Mouse (Mus musculus) MEL (cell line): ENCODE results near the gene Rom1. TPM values are rescaled to one million over a fixed set of nuclear protein-coding genes. Genes with fewer than 3 reads are reported as not detected.

Experiments
- DNase-seq: peaks from one replicate; pipeline ENCODE4 v3.0.0; 2011; ENCODE audit warnings: low read depth, low spot score
- H3K27ac ChIP-seq: 2 replicates; pipeline ENCODE4 v1.5.1; 2012; ENCODE audit warnings: low read depth, mild to moderate bottlenecking, control low read depth, low read length, moderate library complexity; ENCODE audit not compliant: control insufficient read depth
- H3K27me3 ChIP-seq, 2 experiments: fragments of 150-350 bp in 1 of 2; sonication (generic) in 1 of 2; 2 replicates each; pipeline ENCODE4 v1.6.1; 2012; ENCODE audit warnings: low read length in 2 of 2, mild to moderate bottlenecking in 2 of 2, improper control_type of control experiment in 1 of 2, moderate library complexity in 1 of 2; ENCODE audit not compliant: insufficient read depth in 2 of 2, control insufficient read depth in 1 of 2
- H3K36me3 ChIP-seq, 2 experiments: 2 replicates each; pipeline ENCODE4 v1.6.1; 2012 to 2014; ENCODE audit warnings: low read length in 2 of 2, improper control_type of control experiment in 1 of 2, inconsistent platforms in 1 of 2, mild to moderate bottlenecking in 1 of 2; ENCODE audit not compliant: insufficient read depth in 2 of 2, control insufficient read depth in 1 of 2
- H3K4me1 ChIP-seq, 2 experiments: fragments of 150-350 bp in 1 of 2; sonication (generic) in 1 of 2; 2 replicates each; pipeline ENCODE4 v1.6.1; 2012; ENCODE audit warnings: low read length in 2 of 2, improper control_type of control experiment in 1 of 2, mild to moderate bottlenecking in 1 of 2; ENCODE audit not compliant: insufficient read depth in 2 of 2, control insufficient read depth in 1 of 2
- H3K4me3 ChIP-seq, 2 experiments: fragments of 150-350 bp in 1 of 2; sonication (generic) in 1 of 2; 2 replicates each; pipeline ENCODE4 v1.5.1; 2012; ENCODE audit warnings: low read depth in 2 of 2, low read length in 2 of 2, mild to moderate bottlenecking in 2 of 2, moderate library complexity in 2 of 2, control low read depth in 1 of 2, improper control_type of control experiment in 1 of 2; ENCODE audit not compliant: control insufficient read depth in 1 of 2, insufficient read depth in 1 of 2
- H3K79me2 ChIP-seq: 2 replicates; pipeline ENCODE4 v1.6.1; 2012; ENCODE audit warnings: mild to moderate bottlenecking, low read length, moderate library complexity; ENCODE audit not compliant: control insufficient read depth, poor library complexity, insufficient read depth
- H3K9ac ChIP-seq: 2 replicates; pipeline ENCODE4 v1.6.1; 2012; ENCODE audit warnings: low read depth, mild to moderate bottlenecking, control low read depth, low read length, moderate library complexity; ENCODE audit not compliant: control insufficient read depth, poor library complexity, severe bottlenecking
- H3K9me3 ChIP-seq: fragments of 150-350 bp; sonication (generic); replicated peaks from 2 replicates; pipeline ENCODE4 v1.6.1; 2012; ENCODE audit warnings: mild to moderate bottlenecking, low read length, improper control_type of control experiment, moderate library complexity; ENCODE audit not compliant: insufficient read depth
- BHLHE40 ChIP-seq: IDR thresholded peaks from 2 replicates; pipeline ENCODE4 v1.6.1; 2012; ENCODE audit warnings: low read depth, mild to moderate bottlenecking, inconsistent platforms, low read length, improper control_type of control experiment, borderline replicate concordance
- CHD1 ChIP-seq: IDR thresholded peaks from 2 replicates; pipeline ENCODE4 v1.6.1; 2012; ENCODE audit warnings: low read depth, mild to moderate bottlenecking, inconsistent platforms, low read length, improper control_type of control experiment
- CHD2 ChIP-seq: IDR thresholded peaks from 2 replicates; pipeline ENCODE4 v1.6.1; 2011; ENCODE audit warnings: low read length, improper control_type of control experiment
- CTCF ChIP-seq, 3 experiments: IDR thresholded peaks in 2 of 3; conservative IDR thresholded peaks in 1 of 3; 2 replicates each; pipeline ENCODE4 v1.5.1; 2011 to 2012; ENCODE audit warnings: low read length in 3 of 3, low read depth in 2 of 3, mild to moderate bottlenecking in 2 of 3, improper control_type of control experiment in 1 of 3, inconsistent platforms in 1 of 3, mixed read lengths in 1 of 3, moderate library complexity in 1 of 3; ENCODE audit not compliant: control insufficient read depth in 1 of 3, insufficient read depth in 1 of 3, poor library complexity in 1 of 3, severe bottlenecking in 1 of 3
- E2F4 ChIP-seq: IDR thresholded peaks from 2 replicates; pipeline ENCODE4 v1.6.1; 2011; ENCODE audit warnings: low read depth, low read length, improper control_type of control experiment, borderline replicate concordance
- ELF1 ChIP-seq: IDR thresholded peaks from 2 replicates; pipeline ENCODE4 v1.6.1; 2014; ENCODE audit warnings: low read depth, mild to moderate bottlenecking, inconsistent platforms, low read length, improper control_type of control experiment, moderate library complexity
- ETS1 ChIP-seq: IDR thresholded peaks from 2 replicates; pipeline ENCODE4 v1.6.1; 2012; ENCODE audit warnings: low read depth, mild to moderate bottlenecking, inconsistent platforms, low read length, improper control_type of control experiment, moderate library complexity
- GABPA ChIP-seq: IDR thresholded peaks from 2 replicates; pipeline ENCODE4 v1.6.1; 2012; ENCODE audit warnings: low read depth, mild to moderate bottlenecking, inconsistent platforms, low read length, improper control_type of control experiment, moderate library complexity
- HCFC1 ChIP-seq: IDR thresholded peaks from 2 replicates; pipeline ENCODE4 v1.6.1; 2012; ENCODE audit warnings: low read depth, mild to moderate bottlenecking, inconsistent platforms, low read length, improper control_type of control experiment, moderate library complexity
- JUND ChIP-seq: IDR thresholded peaks from 2 replicates; pipeline ENCODE4 v1.6.1; 2011; ENCODE audit warnings: low read depth, mild to moderate bottlenecking, improper control_type of control experiment, low read length
- KAT2A ChIP-seq: conservative IDR thresholded peaks from 2 replicates; pipeline ENCODE4 v1.6.1; 2012; ENCODE audit warnings: low read depth, low read length, improper control_type of control experiment, inconsistent platforms
- MAX ChIP-seq: IDR thresholded peaks from 2 replicates; pipeline ENCODE4 v1.6.1; 2011; ENCODE audit warnings: low read length, improper control_type of control experiment
- MXI1 ChIP-seq: IDR thresholded peaks from 2 replicates; pipeline ENCODE4 v1.6.1; 2011; ENCODE audit warnings: mild to moderate bottlenecking, low read depth, low read length, improper control_type of control experiment
- MYB ChIP-seq: IDR thresholded peaks from 2 replicates; pipeline ENCODE4 v1.6.1; 2011; ENCODE audit warnings: mild to moderate bottlenecking, low read depth, low read length, improper control_type of control experiment
- MYC ChIP-seq: IDR thresholded peaks from 2 replicates; pipeline ENCODE4 v1.6.1; 2011; ENCODE audit warnings: low read depth, mild to moderate bottlenecking, low read length, improper control_type of control experiment, moderate library complexity
- NELFE ChIP-seq: IDR thresholded peaks from 2 replicates; pipeline ENCODE4 v1.6.1; 2011; ENCODE audit warnings: low read depth, low read length, improper control_type of control experiment
- NRF1 ChIP-seq: IDR thresholded peaks from 2 replicates; pipeline ENCODE4 v1.6.1; 2014; ENCODE audit warnings: low read depth, mild to moderate bottlenecking, inconsistent platforms, low read length, improper control_type of control experiment, moderate library complexity; ENCODE audit not compliant: poor library complexity, insufficient read depth, severe bottlenecking
- POLR2A ChIP-seq, 2 experiments: IDR thresholded peaks; 2 replicates each; pipeline ENCODE4 v1.6.1; 2011 to 2012; ENCODE audit warnings: low read length in 2 of 2, mild to moderate bottlenecking in 2 of 2, control low read depth in 1 of 2, improper control_type of control experiment in 1 of 2, low read depth in 1 of 2, moderate library complexity in 1 of 2; ENCODE audit not compliant: control insufficient read depth in 1 of 2, insufficient read depth in 1 of 2, poor library complexity in 1 of 2
- POLR2AphosphoS2 ChIP-seq: IDR thresholded peaks from 2 replicates; pipeline ENCODE4 v1.6.1; 2011; ENCODE audit warnings: low read length, improper control_type of control experiment
- POLR2AphosphoS5 ChIP-seq: IDR thresholded peaks from 2 replicates; pipeline ENCODE4 v1.6.1; 2012; ENCODE audit warnings: low read depth, borderline replicate concordance, mild to moderate bottlenecking, inconsistent platforms, low read length, moderate library complexity, mixed read lengths
- SIN3A ChIP-seq: IDR thresholded peaks from 2 replicates; pipeline ENCODE4 v1.6.1; 2012; ENCODE audit warnings: low read length, improper control_type of control experiment, inconsistent platforms
- SMC3 ChIP-seq: IDR thresholded peaks from 2 replicates; pipeline ENCODE4 v1.6.1; 2011; ENCODE audit warnings: low read depth, low read length, improper control_type of control experiment
- TAL1 ChIP-seq: IDR thresholded peaks from 2 replicates; pipeline ENCODE4 v1.6.1; 2012; ENCODE audit warnings: mild to moderate bottlenecking, inconsistent platforms, low read length, moderate library complexity, mixed read lengths
- TBP ChIP-seq: IDR thresholded peaks from 2 replicates; pipeline ENCODE4 v1.8.0; 2011; ENCODE audit warnings: low read depth, low read length, improper control_type of control experiment
- TCF12 ChIP-seq: IDR thresholded peaks from 2 replicates; pipeline ENCODE4 v1.6.1; 2014; ENCODE audit warnings: low read depth, mild to moderate bottlenecking, inconsistent platforms, low read length, improper control_type of control experiment, moderate library complexity
- USF1 ChIP-seq: IDR thresholded peaks from 2 replicates; pipeline ENCODE4 v1.6.1; 2014; ENCODE audit warnings: low read depth, mild to moderate bottlenecking, inconsistent platforms, low read length, improper control_type of control experiment, moderate library complexity
- ZKSCAN1 ChIP-seq: IDR thresholded peaks from 2 replicates; pipeline ENCODE4 v1.6.1; 2012; ENCODE audit warnings: low read depth, mild to moderate bottlenecking, inconsistent platforms, low read length, improper control_type of control experiment, moderate library complexity
- ZMIZ1 ChIP-seq: IDR thresholded peaks from 2 replicates; pipeline ENCODE4 v1.6.1; 2012; ENCODE audit warnings: low read depth, mild to moderate bottlenecking, inconsistent platforms, low read length, improper control_type of control experiment, moderate library complexity
- polyA plus RNA-seq, 2 experiments: library from polyadenylated mRNA; stranded (reverse) in 1 of 2; unstranded in 1 of 2; fragments of >175 nt in 1 of 2; fragments of >200 nt in 1 of 2; gene quantifications; 2 replicates each; pipeline versions ENCODE4 v1.2.1 to v1.2.4; 2012; ENCODE audit warnings: low replicate concordance in 2 of 2, low read depth in 1 of 2; ENCODE audit not compliant: insufficient read length in 2 of 2, insufficient read depth in 1 of 2, missing spikeins in 1 of 2
- total RNA-seq: library from RNA; depleted of rRNA; stranded (reverse); fragments of 300-350 nt; gene quantifications from 2 replicates; pipeline ENCODE4 v1.2.3, GENCODE M21; 2012

Rom1 gene
- total and polyA plus RNA-seq, 3 experiments: 3.1 to 4.1 TPM; not detected in 1

GRCm38 (mm10) chr19:8888511-8889385 is 40.4 kb downstream of the Rom1 start, which contains the start of the genes 1810009A15Rik and Gm49416:
1810009A15Rik (plus strand) TSS chr19:8888853.
Gm49416 (plus strand) TSS chr19:8888926.
- Histone ChIP-seq H3K4me3 (peak within 1 kb of the TSS; percentile 75 to 85), H3K36me3 (peaks cover 0 to 32% of the 10 kb centered on the region in 2 experiments; a peak in 2 of 4 replicates), H3K9ac (peak within 1 kb of the TSS; percentile 94), H3K27me3 (no peaks in the 10 kb centered on the region), H3K79me2 (peaks cover 35% of the 10 kb centered on the region), H3K27ac (peak within 1 kb of the TSS; percentile 91), H3K9me3 (no peaks in the 10 kb centered on the region), H3K4me1 (peaks cover 0 to 13% of the 10 kb centered on the region in 2 experiments; a peak in 1 of 4 replicates)
- peak; percentile 98 for DNase-seq
- TF ChIP-seq ZKSCAN1 (no peak), MAX (peak; percentile 66; the same call in 1 of the 2 replicates), NELFE (peak; percentile 99), JUND (no peak), GABPA (no peak), TCF12 (peak; percentile 76), USF1 (peak; percentile 58; the same call in 1 of the 2 replicates), MYC (peak; percentile 58), TBP (peak; percentile 99), SIN3A (peak; percentile 85; the same call in 1 of the 2 replicates), POLR2AphosphoS2 (peak; percentile 69; the same call in 1 of the 2 replicates), ETS1 (no peak), TAL1 (no peak), HCFC1 (peak; percentile 89), E2F4 (no peak), MYB (no peak), SMC3 (no peak), MXI1 (peak; percentile 75), NRF1 (no peak), CHD1 (no peak), ZMIZ1 (peak; percentile 95), CTCF (IDR thresholded peaks at IDR 0.05 in 2 of 3, conservative IDR thresholded peaks at IDR 0.05 in 1 of 3; ENCODE audit: control insufficient read depth in 1 of 3, insufficient read depth in 1 of 3, low read depth in 2 of 3, low read length in 3 of 3, poor library complexity in 1 of 3, severe bottlenecking in 1 of 3) (no peak), KAT2A (peak; percentile 58; the same call in 1 of the 2 replicates), CHD2 (no peak), POLR2A (IDR thresholded peaks at IDR 0.05; ENCODE audit: control insufficient read depth in 1 of 2, insufficient read depth in 1 of 2, low read depth in 1 of 2, low read length in 2 of 2, poor library complexity in 1 of 2) (peak; percentile 85 to 99; a peak in 3 of 4 replicates), BHLHE40 (peak; percentile 83; the same call in 1 of the 2 replicates), POLR2AphosphoS5 (peak; percentile 78; the same call in 1 of the 2 replicates), ELF1 (peak; percentile 91)
